Mouse (Mus musculus): ENCODE measurements at regions not wholly inside any gene's neighbourhood (a gene's known extent, or its start where the extent isn't known, plus 50 kb on each side); places are given as distances from the start of the nearest gene placed in this dataset.
A peak's percentile ranks its signal among the peaks of the same experiment; 100 is the strongest.
"Not testable (repeated sequence)": the region's sequence is repeated elsewhere in the genome, so short reads cannot be mapped to it uniquely, and the experiment has no call there.

- not testable (repeated sequence) for DNase-seq (ENCODE audit: extremely low read depth, low read depth)
These were observed 97.2 kb upstream of the Cdk6 start for GRCm38 (mm10) chr5:3244067-3244466.

- no peak for DNase-seq (ENCODE audit: extremely low read depth, low read depth)
These were observed 94.0 kb upstream of the Cdk6 start for GRCm38 (mm10) chr5:3247333-3247732.

GRCm38 (mm10) chr5:3250273-3250672, 91.0 kb upstream of the Cdk6 start:
- no peak for DNase-seq (ENCODE audit: extremely low read depth, low read depth)

- no peak for DNase-seq (ENCODE audit: extremely low read depth, low read depth)
These were observed 81.0 kb upstream of the Cdk6 start for GRCm38 (mm10) chr5:3260289-3260688.

GRCm38 (mm10) chr5:3264988-3265738, 76.1 kb upstream of the Cdk6 start:
- not testable (repeated sequence) for DNase-seq (ENCODE audit: extremely low read depth, low read depth)

- DNase-seq (ENCODE audit: extremely low read depth, low read depth): no peak
These were observed 74.3 kb upstream of the Cdk6 start for GRCm38 (mm10) chr5:3267021-3267420.

GRCm38 (mm10) chr5:3269760-3270159, 71.5 kb upstream of the Cdk6 start:
- no peak for DNase-seq (ENCODE audit: extremely low read depth, low read depth)

GRCm38 (mm10) chr5:3273140-3273539, 68.1 kb upstream of the Cdk6 start:
- not testable (repeated sequence) for DNase-seq (ENCODE audit: extremely low read depth, low read depth)

- DNase-seq (ENCODE audit: extremely low read depth, low read depth): not testable (repeated sequence)
These were observed 64.0 kb upstream of the Cdk6 start for GRCm38 (mm10) chr5:3277241-3277640.

GRCm38 (mm10) chr5:3278956-3279355, 62.3 kb upstream of the Cdk6 start:
- peak; percentile 16 for DNase-seq (ENCODE audit: extremely low read depth, low read depth)

- DNase-seq (ENCODE audit: extremely low read depth, low read depth): not testable (repeated sequence)
These were observed 59.3 kb upstream of the Cdk6 start for GRCm38 (mm10) chr5:3281911-3282506.

GRCm38 (mm10) chr5:3283083-3283482, 58.2 kb upstream of the Cdk6 start:
- DNase-seq (ENCODE audit: extremely low read depth, low read depth): no peak

- not testable (repeated sequence) for DNase-seq (ENCODE audit: extremely low read depth, low read depth)
These were observed 57.0 kb upstream of the Cdk6 start for GRCm38 (mm10) chr5:3284335-3284734.

- not testable (repeated sequence) for DNase-seq (ENCODE audit: extremely low read depth, low read depth)
These were observed 51.3 kb upstream of the Cdk6 start for GRCm38 (mm10) chr5:3289991-3290417.

Measured in MEL-GATA-1-ER (cell line).